Mouse (Mus musculus) left cerebral cortex, adult 9 months (tissue): Measurements from ENCODE around the gene Gm17359.
"Not testable (repeated sequence)": the region's sequence is repeated elsewhere in the genome, so short reads cannot be mapped to it uniquely, and the experiment has no call there.

Source experiments
- DNase-seq, 2 experiments: peaks; one replicate each; pipeline ENCODE4 v3.0.0; 2022; ENCODE audit warnings: low spot score in 2 of 2

The Gm17359 gene

GRCm38 (mm10) chr3:79415081-79415480, 78.6 kb downstream of the Gm17359 start:
- DNase-seq: no peak

- DNase-seq: no peak
Observed at GRCm38 (mm10) chr3:79415929-79416328, 79.5 kb downstream of the Gm17359 start.

GRCm38 (mm10) chr3:79416944-79417680, 80.7 kb downstream of the Gm17359 start:
- no peak for DNase-seq

- no peak for DNase-seq
Observed at GRCm38 (mm10) chr3:79418921-79419320, 82.5 kb downstream of the Gm17359 start.

- DNase-seq: no peak
Observed at GRCm38 (mm10) chr3:79425441-79425840, 89.0 kb downstream of the Gm17359 start.

- DNase-seq: no peak
Observed at GRCm38 (mm10) chr3:79433593-79433992, 97.1 kb downstream of the Gm17359 start.

- DNase-seq: no peak
Observed at GRCm38 (mm10) chr3:79434436-79434835, 98.0 kb downstream of the Gm17359 start.

- DNase-seq: no peak
Observed at GRCm38 (mm10) chr3:79434985-79435384, 98.5 kb downstream of the Gm17359 start.

- peak; percentile 86 to 93 for DNase-seq
Observed at GRCm38 (mm10) chr3:79436186-79436585, 99.7 kb downstream of the Gm17359 start.

GRCm38 (mm10) chr3:79438276-79438675, 101.8 kb downstream of the Gm17359 start:
- DNase-seq: no peak

GRCm38 (mm10) chr3:79440976-79441491, 104.6 kb downstream of the Gm17359 start:
- peak in 1 of 2 experiments; percentile 65 for DNase-seq

- DNase-seq: no peak
Observed at GRCm38 (mm10) chr3:79443850-79444249, 107.4 kb downstream of the Gm17359 start.

GRCm38 (mm10) chr3:79445041-79445440, 108.6 kb downstream of the Gm17359 start:
- DNase-seq: no peak

- DNase-seq: no peak
Observed at GRCm38 (mm10) chr3:79446124-79446523, 109.7 kb downstream of the Gm17359 start.

GRCm38 (mm10) chr3:79446648-79447047, 110.2 kb downstream of the Gm17359 start:
- not testable (repeated sequence) for DNase-seq

- no peak for DNase-seq
Observed at GRCm38 (mm10) chr3:79448421-79448820, 112.0 kb downstream of the Gm17359 start.

- DNase-seq: no peak
Observed at GRCm38 (mm10) chr3:79449361-79449760, 112.9 kb downstream of the Gm17359 start.

- DNase-seq: no peak
Observed at GRCm38 (mm10) chr3:79452696-79453263, 116.3 kb downstream of the Gm17359 start.

GRCm38 (mm10) chr3:79455761-79456160, 119.3 kb downstream of the Gm17359 start:
- no peak for DNase-seq

GRCm38 (mm10) chr3:79458651-79459275, 122.3 kb downstream of the Gm17359 start:
- DNase-seq: no peak

- DNase-seq: no peak
Observed at GRCm38 (mm10) chr3:79469440-79469839, 133.0 kb downstream of the Gm17359 start.

GRCm38 (mm10) chr3:79472362-79472761, 135.9 kb downstream of the Gm17359 start:
- DNase-seq: no peak

GRCm38 (mm10) chr3:79474911-79475310, 138.4 kb downstream of the Gm17359 start:
- peak; percentile 63 to 68 for DNase-seq
